In genomic region chr2:147980408-147980807, GRCm38 (mm10) we compare ENCODE assay signal across 22 mouse cellular contexts.
"Had no signal": no experiment of that assay in that cellular context is flagged by ENCODE, and none has a peak within 500 bp of the region (broad histone marks: within the 10 kb centered on the region; RNA-seq: fewer than 3 reads in every experiment).

No protein-coding gene starts in this region.

- H3K9me3 ChIP-seq: heart, embryonic 13.5 days; heart, embryonic 15.5 days; hindbrain, embryonic 13.5 days; hindbrain, embryonic 15.5 days; limb, embryonic 13.5 days; limb, embryonic 15.5 days had no signal

- H3K4me1 ChIP-seq: heart, embryonic 13.5 days; heart, embryonic 15.5 days; hindbrain, embryonic 15.5 days; limb, embryonic 15.5 days had no signal

- DNase-seq: gastrocnemius, adult 2 months; gastrocnemius, postnatal 10 days; gastrocnemius, postnatal 25 days; heart, adult 2 months; heart, postnatal 36 days; kidney, adult 11 months; kidney, adult 8-10 months; kidney, postnatal 10 days; kidney, postnatal 25 days; kidney, postnatal 4 days; layer of hippocampus, adult 9-11 months; layer of hippocampus, postnatal 36 days; lung, adult 2 months had no signal

- ATAC-seq: hindbrain, postnatal 0 days; intestine, embryonic 16.5 days had no signal

- H3K9ac ChIP-seq: heart, embryonic 13.5 days; heart, embryonic 15.5 days; hindbrain, embryonic 13.5 days; hindbrain, embryonic 15.5 days; limb, embryonic 13.5 days; limb, embryonic 15.5 days had no signal

- H3K36me3 ChIP-seq: heart, embryonic 13.5 days; heart, embryonic 15.5 days; hindbrain, embryonic 13.5 days; hindbrain, embryonic 15.5 days; limb, embryonic 13.5 days; limb, embryonic 15.5 days had no signal

- H3K27me3 ChIP-seq: heart, embryonic 13.5 days; heart, embryonic 15.5 days; limb, embryonic 13.5 days; limb, embryonic 15.5 days had no signal

- H3K4me2 ChIP-seq: heart, embryonic 11.5 days; heart, embryonic 13.5 days; heart, embryonic 15.5 days; hindbrain, embryonic 13.5 days; hindbrain, embryonic 15.5 days; limb, embryonic 13.5 days; limb, embryonic 15.5 days had no signal

- H3K4me3 ChIP-seq: gastrocnemius, adult 2 months; heart, adult 2 months; heart, embryonic 13.5 days; heart, embryonic 15.5 days; hindbrain, embryonic 13.5 days; hindbrain, embryonic 15.5 days; limb, embryonic 13.5 days; limb, embryonic 15.5 days had no signal

- H3K27ac ChIP-seq: gastrocnemius, adult 2 months; heart, adult 2 months; heart, embryonic 13.5 days; heart, embryonic 15.5 days; hindbrain, embryonic 13.5 days; hindbrain, embryonic 15.5 days; hindbrain, postnatal 0 days; limb, embryonic 13.5 days; limb, embryonic 15.5 days had no signal
